Mouse (Mus musculus): ENCODE measurements around the gene Amn1.
A peak's percentile ranks its signal among the peaks of the same experiment; 100 is the strongest.
"Not testable (repeated sequence)": the region's sequence is repeated elsewhere in the genome, so short reads cannot be mapped to it uniquely, and the experiment has no call there.

Amn1 gene

DNA sequence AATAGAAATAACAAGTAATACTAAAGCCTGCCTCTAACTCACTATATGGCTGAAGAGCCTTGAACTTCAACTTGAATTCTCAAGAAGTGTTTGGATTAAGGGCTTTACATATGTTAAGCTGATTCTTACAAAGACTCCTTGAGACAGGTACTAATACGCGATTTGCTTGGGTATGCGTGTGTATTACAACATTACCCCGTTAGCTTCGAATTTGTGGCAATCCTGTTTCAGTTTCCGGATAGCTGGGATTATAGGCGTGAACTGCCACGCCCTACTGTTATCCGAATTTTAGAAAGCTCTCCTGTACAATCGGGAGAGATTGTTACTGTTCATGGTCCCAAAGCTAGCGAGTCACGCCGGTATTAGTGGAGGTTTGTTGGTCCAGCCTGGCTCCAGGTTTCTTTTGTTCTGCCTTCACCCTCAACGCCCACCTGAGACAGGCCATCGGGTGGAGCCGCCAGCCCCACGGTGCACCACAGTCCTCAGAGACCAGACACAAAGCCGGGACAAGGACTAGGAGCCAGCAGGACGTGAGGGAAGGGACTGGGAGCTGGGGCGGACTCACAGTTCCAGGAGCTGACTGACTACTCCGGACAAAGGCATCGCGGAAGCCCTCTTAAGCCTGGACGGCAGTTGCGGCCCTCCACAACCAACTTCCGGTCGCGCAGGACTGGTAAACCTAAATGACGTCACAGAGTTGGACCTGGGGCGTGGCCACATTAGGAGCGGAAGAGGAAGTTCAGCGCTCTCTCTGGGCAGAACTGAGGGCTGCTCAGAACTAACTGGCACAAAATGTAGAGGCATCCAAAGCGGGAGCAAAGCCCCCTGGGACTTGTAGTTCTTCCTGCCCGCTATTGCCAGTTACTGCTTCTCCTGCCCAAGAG, at the start of gene Amn1:
Gene Amn1 (minus strand): TSS at position 672 of the 884 bp plus-strand sequence.
- DNase-seq: peak; percentile 95

DNA sequence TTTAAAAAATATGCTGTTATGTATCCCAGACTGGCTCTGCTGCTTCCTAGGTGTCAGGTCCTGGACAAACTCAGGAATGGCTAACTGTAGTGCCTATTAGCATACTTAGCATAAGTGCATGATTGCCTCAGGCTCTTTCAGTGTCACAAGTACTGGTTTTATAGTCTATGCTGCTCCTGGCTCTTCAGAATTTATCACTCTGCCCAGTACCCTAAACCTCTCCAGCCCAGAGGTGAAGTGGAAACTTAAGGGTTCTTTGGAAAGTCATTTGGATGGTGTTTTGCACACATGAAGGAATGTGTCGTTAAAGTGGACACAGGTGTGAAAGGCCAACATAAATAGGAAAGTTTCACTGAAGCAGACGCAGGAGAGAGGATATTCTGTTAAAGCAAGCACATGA, 48.3 kb upstream of the Amn1 start:
- DNase-seq: no peak

DNA sequence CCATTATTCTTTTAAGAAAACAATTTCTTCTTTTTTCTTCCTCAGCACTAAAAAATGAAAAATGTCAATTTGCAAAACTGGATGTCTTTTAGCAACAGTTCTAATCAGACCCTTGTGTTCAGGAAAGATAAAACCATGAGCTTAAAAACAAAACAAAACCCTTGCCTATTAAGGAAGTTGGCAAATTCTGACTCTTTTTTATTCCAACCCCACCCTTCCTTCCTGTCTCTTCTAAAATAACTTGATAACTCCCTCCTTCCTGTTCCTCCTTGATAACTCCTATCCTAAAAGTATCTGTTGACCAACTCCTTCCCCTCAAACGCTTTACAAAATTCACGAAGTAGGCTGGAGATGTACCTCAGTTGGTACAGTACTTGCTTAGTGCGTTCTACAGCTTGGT, 45.4 kb upstream of the Amn1 start:
- DNase-seq: no peak

DNA sequence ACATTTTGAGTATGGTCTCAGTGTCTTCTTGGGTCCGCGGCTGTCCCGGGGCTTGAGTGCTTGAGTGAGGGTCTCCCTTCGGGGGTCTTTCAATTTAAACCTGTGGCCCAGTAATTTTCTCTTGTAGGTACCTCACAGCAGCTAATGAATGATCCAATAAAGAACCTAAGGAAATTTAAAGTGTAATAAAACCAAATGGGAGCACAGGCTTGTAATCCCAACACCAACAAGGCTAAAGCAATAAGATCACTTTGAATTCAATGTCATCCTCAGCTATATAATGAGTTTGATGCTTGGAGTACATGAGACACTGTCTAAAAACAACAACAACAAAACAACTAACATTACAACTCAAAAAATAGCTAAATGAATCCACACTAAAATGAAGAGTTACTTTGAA, 36.2 kb upstream of the Amn1 start:
- no peak for DNase-seq

DNA sequence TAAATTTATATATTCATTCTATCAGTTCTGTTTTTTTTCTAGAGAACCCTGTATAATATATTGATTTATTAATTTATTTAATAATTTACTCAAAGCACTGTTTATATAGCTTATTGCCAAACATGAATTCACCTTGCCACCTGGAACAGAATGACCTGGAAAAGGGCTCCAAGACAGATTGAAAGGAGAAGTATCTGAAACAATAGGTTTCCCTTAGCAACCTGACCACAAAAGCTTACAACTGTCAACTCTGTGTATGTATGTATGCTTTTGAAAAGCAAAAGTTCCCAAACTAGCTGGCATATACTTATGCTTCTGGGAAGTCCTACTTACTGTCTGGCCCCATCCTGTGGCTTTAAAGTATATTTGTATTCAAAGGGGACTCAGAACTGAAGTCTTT, 32.8 kb upstream of the Amn1 start:
- no peak for DNase-seq

DNA sequence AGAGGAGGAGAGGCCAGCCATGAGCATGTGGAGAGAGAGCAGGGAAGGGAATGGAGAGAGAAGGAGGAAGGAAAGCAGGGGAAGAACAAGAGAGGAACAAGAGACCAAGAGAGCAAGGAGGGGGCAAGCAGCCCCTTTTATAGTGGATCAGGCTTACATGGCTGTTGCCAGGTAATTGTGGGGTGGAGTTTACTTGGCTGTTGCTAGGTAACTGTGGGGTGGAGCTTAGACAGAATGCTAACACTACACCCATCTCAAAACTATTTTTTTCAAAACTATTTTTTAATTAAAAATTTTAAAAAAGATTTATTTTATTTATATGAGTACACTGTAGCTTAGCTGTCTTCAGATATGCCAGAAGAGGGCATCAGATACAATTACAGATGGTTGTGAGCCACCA, 10.1 kb upstream of the Amn1 start:
- no peak for DNase-seq

DNA sequence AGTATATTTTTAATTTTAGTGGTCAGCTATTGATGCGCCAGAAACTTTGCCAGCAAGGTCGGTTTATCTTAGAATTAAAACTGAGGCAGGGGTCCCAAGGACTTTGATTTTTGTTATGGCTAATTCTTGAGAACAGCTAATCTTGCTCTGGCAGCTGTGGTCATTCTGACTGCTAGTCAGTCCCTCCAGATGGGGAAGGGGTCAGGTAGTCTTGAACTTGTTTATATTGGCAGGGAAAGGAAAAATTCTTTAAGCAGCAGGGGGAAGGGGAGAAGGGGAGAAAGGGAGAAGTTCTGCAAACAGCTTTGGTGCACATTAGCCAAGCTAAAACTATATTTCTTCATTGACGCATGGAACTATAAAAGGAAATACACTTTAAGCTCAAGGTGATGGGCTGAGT, 8.6 kb upstream of the Amn1 start:
- no peak for DNase-seq

DNA sequence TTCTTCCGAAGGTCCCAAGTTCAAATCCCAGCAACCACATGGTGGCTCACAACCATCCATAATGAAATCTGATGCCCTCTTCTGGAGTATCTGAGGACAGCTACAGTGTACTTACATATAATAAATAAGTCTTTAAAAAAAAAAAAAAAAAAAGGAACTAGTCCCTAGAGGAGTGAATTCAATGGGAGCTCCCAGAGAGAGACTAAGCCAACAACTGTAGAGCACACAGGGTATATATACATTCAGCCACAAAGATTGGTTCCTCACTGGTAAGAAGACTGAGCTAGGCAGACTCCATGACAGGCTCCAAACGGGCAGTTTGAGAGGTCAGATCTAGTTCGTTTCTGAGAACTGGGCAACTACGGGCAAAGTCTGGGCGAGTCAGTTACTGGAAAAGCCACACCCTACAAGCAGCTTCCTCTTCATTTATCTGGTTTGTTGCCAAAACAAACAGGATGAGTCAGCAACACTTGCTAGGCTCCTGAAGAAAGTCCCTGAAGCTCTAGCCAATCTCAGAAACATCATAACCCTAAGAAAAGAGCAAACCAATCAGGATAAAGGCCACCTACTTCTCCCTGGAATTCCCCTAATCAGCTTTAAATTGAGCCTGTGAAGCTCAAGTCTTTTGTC, 4.9 kb upstream of the Amn1 start:
- no peak for DNase-seq

DNA sequence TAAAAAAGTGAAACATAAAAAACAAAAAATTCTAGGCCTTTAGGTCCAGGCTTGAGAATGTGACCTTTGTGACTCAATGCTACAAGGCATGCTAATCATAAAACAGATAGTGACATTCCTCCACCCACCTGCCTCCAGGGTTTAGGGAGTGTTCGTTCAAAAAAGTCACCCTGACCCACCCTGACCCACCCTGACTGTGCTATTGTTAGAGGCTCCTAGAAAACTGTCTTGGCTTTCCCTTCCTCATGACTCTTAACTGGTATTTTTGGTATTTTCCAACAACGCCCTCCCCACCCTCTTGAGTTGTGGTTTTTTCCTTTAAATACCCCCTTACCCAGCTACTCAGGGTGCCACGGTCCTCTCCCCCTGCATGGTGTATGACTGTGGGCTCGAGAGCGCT, 3.4 kb upstream of the Amn1 start:
- DNase-seq: not testable (repeated sequence)

DNA sequence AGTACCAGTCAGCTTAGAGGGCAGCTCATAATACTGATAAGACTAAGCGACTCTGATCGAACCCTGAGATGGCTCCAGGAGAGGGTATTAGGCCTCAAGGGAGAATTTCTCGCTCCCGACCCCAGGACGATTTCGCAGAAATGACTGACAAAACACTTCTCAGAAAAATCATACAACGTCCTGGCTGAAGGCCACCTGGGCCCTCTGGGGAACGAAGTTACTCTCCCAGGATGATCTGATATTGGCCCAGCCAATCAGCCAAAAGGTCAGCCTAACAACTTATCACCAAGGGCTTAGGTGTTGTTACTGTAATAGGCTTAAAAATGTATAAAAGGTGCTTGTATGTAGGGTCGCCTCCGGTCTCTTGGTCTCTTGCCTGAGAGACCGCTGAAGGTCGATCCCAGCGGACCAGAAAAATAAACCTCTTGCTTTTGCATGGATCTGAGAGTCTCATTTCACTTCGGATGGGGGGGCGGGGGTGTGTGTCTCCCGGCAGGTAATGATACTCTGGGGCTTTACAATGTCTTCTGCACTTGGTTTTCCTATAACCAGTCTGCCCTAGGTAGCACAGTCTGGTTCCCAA, 919 bp upstream of the Amn1 start:
- no peak for DNase-seq

DNA sequence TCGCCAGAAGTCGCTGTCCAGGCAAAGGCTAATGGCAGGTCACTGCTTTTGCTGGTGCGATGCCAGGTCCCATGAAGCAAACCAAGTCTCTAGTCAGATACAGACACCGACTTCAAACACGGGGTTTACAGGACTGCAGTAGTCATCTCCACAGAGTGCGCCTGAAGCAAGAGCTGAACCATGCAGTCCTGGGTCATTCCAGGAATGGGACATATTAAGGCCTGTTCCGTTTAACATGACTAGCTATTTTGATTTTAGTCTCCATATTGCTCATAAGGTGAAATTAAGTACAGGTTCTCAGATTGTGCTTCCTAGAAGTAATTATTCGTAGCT, 379 bp upstream of the Amn1 start:
- DNase-seq: no peak

DNA sequence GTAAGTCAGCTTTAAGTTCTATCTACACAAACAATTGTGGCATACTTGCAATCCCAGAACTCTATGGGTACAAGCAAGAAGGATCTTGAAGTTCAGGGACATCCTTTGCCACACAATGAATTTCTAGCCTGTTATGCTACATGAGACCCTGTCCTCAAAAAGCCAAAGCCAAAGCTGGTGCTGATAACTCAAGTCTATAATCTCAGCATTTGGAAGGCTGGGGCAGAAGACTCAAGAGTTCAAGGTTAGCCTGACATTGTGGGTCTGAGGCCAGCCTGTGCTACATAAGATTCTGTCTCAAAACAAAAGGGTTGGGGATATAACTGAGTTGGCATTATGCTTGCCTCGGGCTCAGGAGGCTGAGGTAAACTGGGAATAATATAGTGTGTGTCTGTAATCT, 1.1 kb downstream of the Amn1 start:
- no peak for DNase-seq

DNA sequence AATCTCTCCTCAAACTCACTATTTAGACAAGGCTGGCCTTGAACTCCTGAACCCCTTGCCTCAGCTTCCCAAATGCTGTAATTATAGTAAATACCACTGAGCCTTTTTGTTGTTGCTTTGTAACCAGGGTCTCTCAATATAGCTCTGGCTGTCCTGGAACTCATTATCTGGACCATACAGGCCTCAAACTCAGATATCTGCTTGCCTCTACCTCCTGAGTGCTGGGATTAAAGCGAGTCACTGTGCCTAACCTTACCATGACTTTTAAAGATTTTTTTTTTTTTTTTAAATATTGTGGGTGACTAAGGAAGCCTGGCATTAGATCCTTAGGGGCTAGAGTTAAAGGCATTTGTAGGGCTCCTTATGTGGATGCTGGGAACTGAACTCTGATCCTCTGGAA, 4.5 kb downstream of the Amn1 start:
- DNase-seq: no peak

DNA sequence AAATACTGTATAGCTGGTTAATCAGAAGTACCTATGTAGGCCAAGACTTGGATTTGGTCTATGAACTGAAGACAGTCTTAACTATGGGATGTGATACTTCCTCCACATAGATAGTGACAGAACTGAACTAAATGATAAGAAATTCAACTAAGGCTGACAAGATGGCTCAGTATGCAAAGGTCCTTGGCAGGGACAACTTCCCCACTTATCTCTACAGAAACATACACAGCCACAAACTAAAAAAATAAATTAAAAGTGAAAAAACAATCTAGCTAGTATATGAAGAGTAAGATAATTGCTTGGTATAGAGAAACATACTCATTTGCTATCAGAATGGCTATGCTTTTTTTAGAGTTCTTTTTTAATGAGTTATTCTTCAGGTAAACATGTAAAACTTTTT, 9.4 kb downstream of the Amn1 start:
- no peak for DNase-seq

DNA sequence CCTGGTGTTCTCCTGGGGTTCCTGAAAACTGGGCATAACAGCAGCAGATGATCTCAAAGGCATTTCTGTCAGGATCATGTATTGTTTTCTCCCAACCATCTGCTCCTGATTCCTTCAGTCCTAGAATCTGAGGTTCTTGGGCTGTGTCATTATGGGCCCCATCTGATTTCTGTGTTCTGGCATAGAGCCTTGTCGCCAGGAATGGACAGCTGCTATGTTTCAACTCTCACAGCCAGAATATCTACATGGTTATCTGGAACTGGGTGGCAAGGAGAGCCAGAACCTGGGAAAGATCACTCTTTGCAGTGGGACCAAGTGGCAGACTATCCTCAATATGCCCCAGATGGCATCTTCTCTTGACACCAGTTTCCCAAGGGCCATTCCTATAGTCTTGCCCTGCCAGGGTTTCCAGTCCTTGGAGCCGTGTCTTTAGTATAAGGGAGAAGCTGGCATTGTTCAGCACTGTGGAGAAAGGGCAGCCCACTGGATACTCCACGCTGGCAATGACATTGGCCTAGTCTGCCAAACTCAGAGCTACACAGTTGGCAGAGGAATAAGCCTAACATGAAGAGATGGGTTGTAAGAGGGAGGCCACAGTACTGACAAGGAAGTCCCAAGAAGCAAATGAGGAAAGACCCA, 13.5 kb downstream of the Amn1 start:
- no peak for DNase-seq

DNA sequence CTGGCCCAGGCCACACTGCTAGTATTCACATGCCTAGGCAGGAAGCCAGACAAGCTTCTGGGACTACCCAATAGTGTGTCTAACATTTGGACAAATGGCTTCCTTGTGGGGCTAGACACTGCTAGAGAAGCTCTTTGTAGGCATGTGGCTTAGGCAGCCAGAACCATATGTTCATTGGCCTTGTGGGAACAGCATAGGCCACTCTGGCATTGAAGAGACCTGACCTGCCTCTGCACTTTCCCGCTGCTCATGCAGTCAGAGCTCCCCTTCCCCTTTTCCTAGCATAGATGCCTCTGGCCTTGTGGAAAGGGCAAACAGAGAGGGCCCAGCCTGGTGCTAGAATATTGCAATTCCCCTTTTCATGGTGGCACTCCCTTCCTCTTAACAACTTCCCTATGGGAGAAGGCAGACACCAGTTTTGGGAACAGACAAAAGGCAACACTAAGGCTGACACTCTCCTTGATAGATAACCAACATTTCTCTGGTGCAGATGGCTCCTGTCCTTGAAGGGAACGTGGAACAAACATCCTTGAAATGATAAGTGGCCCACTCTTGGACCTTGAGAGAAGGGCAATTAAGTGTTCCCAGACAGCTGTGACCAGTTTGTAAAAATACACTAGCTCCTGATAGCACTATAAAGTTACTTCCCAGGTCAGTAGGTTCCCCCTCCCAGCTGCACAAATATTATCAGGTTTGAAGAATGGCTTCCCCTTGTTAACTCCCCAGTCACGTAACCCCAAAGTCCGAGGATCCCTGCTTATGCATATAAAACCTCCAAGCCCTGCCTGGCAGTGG, 14.5 kb downstream of the Amn1 start:
- no peak for DNase-seq

DNA sequence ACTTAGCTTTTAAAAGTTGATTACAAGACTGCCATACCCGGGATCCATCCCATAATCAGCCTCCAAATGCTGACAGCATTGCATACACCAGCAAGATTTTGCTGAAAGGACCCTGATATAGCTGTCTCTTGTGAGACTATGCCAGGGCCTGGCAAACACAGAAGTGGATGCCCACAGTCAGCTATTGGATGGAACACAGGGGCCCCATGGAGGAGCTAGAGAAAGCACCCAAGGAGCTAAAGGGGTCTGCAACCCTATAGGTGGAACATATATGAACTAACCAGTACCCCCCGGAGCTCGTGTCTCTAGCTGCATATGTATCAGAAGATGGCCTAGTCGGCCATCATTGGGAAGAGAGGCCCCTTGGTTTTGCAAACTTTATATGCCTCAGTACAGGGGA, 18.5 kb downstream of the Amn1 start:
- DNase-seq: not testable (repeated sequence)

DNA sequence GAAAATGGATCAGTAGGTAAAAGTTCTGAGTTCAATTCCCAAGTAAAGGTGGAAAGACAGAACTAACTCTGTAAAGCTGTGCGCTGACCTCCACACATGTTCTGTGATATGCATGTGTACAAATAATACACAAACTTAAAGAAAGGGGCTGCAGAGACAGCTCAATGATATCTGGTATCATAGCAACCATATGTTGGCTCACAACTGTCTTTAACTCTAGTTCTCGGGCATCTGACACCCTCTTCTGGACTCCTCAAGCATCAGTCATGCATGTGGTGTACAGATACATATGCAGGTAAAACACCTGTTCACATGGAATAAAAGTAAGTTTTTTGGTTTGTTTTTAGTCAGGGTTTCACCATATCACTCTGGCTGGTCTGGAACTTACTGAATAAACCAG, 20.1 kb downstream of the Amn1 start:
- no peak for DNase-seq

DNA sequence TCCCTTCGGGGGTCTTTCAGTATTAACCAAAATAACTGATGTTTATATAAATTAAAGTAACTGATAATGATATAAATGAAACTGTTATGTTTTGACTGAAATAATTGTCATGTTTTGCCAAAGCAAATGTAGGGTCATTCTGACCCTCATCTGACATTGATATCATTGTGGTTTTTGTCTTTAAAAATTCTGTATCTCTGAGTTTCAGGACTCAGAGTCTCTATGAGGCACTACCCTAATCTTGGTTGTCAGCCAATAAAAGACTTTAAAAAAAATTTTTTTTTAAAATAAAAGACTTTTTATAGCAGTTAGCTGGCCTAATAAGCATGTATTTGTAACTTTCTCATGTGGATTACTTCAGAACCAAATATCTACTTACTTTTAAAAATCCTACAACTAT, 20.8 kb downstream of the Amn1 start:
- no peak for DNase-seq

DNA sequence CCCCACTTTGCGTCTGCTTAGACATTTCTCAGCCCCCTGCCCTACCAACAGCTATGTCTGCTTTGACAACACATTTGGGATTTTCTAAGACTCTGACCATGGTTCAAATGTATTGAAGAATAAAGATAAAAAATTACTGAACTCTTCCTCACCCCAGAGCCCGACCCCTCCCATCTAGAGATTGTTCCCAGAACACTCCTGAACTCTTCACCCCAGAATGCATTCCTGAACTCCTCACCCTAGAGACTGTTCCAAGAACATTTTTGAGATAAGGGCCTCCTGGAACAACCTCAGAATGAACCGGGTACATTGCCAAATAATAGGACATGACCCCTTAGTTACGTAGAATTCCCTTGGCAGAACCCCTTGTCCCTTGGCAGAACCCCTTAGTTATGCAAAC, 21.5 kb downstream of the Amn1 start:
- not testable (repeated sequence) for DNase-seq

DNA sequence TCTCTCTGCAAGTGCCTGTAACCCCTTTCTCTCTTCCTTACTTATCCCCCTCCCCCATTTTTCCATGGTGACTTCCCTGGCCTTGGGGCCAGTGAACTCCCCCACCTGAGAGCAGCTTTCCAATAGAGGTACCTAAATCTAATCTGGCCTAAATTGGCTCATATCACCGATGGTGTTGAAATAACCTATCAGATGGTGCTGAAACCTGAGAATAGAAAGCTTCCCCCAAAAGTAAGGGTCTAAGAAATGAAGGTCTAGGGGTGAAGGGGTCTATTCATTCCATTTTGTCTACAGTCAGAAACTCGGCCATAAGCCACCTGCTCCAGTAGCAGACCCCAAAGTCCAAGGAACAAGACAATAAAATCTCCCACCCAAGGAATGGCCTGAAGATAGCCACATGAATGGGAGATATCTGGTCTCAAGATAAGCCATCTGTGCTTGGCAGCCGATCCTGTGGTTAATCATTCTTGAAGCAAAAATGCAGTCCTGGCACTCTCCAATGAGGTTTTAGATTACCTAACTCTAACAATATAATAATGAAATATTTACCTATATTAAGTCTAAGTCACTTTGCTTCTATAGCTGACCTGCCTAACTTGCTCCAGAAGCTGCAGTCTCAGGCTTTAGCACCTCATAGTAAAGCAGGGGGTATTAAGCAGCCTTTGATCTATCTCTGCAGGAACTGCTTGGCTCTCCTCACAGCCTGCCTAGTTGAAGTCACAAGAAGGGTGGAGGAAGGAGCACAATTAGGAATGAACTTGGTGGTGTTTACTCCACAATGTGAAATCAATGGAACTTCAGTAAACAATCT, 33.3 kb downstream of the Amn1 start:
- DNase-seq: no peak

Data from right cerebral cortex, postnatal 25 days (tissue).